Mouse (Mus musculus) telencephalon, adult 2 months (tissue): ENCODE measurements around the gene Orai3.
A peak's percentile ranks its signal among the peaks of the same experiment; 100 is the strongest.

Source experiments
- DNase-seq: peaks from one replicate; pipeline ENCODE4 v3.0.0-alpha.2; 2011; ENCODE audit warnings: low read depth, low spot score

The Orai3 gene

GRCm38 (mm10) chr7:127824176-127824871 lies 54.7 kb downstream of the Orai3 start, which contains the start of the genes Stx4a and Stx1b:
Gene Stx4a, plus strand, starts transcription at chr7:127824294.
Gene Stx1b, minus strand, starts transcription at chr7:127824549.
- DNase-seq: peak; percentile 67
